Mouse (Mus musculus) forebrain, embryonic 11.5 days (tissue): ENCODE measurements at regions not wholly inside any gene's neighbourhood (a gene's known extent, or its start where the extent isn't known, plus 50 kb on each side); places are given as distances from the start of the nearest gene placed in this dataset.

Experiments
- ATAC-seq: fragments of 200-750 bp; cut with Nextera tagmentation; replicated peaks from 2 replicates; pipeline ENCODE4 v1.8.0; 2017; ENCODE audit warnings: moderate TSS enrichment; ENCODE audit not compliant: low FRiP score
- DNase-seq: peaks from one replicate; pipeline ENCODE4 v3.0.0-alpha.2; 2017; ENCODE audit warnings: low spot score
- H3K27ac ChIP-seq: fragments of 300-500 bp; sonication (generic); 2 replicates; pipeline ENCODE4 v1.5.1; 2014; ENCODE audit warnings: low read depth, low read length
- H3K27me3 ChIP-seq: fragments of 300-500 bp; sonication (generic); 2 replicates; pipeline ENCODE4 v1.6.1; 2014; ENCODE audit warnings: mild to moderate bottlenecking, low read length, mixed read lengths; ENCODE audit not compliant: control insufficient read depth, insufficient read depth
- H3K36me3 ChIP-seq: fragments of 300-500 bp; sonication (generic); 2 replicates; pipeline ENCODE4 v1.6.1; 2014; ENCODE audit warnings: mild to moderate bottlenecking, low read length, moderate library complexity, mixed read lengths; ENCODE audit not compliant: control insufficient read depth, insufficient read depth
- H3K4me1 ChIP-seq: fragments of 300-500 bp; sonication (generic); replicated peaks from 2 replicates; pipeline ENCODE4 v1.6.1; 2014; ENCODE audit warnings: low read length, mixed read lengths; ENCODE audit not compliant: control insufficient read depth, insufficient read depth
- H3K4me2 ChIP-seq: fragments of 300-500 bp; sonication (generic); 2 replicates; pipeline ENCODE4 v1.6.1; 2014; ENCODE audit warnings: low read depth, mild to moderate bottlenecking, low read length, moderate library complexity, mixed read lengths; ENCODE audit not compliant: severe bottlenecking
- H3K4me3 ChIP-seq: fragments of 300-500 bp; sonication (generic); 2 replicates; pipeline ENCODE4 v1.5.1; 2014; ENCODE audit warnings: low read depth, low read length
- H3K9ac ChIP-seq: fragments of 300-500 bp; sonication (generic); 2 replicates; pipeline ENCODE4 v1.6.1; 2014; ENCODE audit warnings: low read length
- H3K9me3 ChIP-seq: fragments of 300-500 bp; sonication (generic); 2 replicates; pipeline ENCODE4 v1.6.1; 2016; ENCODE audit warnings: low read length, mixed read lengths; ENCODE audit not compliant: control insufficient read depth
- WGBS: fragments of 180-500 bp; shearing (Covaris S2); extraction: QIAGEN DNeasy Blood & Tissue Kit; methylation state at CpG from one replicate; pipeline ENCODE4 v1.1.7; 2014; 5-methylcytosine and 5-hydroxymethylcytosine counted together

DNA sequence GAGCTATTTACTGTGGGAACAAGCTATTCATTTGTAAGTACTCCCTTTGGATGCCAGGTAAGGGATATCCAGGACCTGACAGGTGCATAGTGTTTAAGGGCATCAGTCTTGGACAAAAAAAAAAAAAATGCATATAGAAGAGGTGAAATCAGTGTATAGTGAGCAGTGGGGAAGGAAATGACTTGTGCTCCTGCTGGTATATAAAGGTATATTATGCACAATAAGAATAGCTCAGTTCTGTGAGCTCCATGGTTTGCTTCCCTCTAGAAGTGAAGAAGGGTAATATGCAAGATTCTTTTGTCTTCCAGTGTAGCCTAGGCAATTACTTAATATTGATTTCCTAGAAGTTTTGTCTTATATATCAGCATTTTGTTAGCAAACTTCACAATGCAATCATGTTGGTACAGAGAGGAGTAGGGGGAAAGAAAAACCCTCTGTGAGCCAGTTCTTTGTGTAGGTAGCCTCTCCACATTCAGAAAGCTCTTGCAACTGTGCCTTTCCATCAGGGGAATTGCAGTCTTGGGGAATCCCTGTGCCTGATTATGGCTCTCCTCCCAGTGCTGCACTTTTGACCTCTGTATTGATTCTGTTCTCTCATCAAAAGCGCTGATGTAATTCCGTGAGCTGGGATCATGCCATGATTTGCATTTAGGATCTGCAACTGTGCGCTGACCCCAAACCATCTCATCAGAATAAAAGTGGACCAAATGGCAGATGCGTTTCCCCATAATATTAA lies 840.7 kb upstream of the Gm5150 start:
- H3K9me3 ChIP-seq, result no peaks in the 10 kb centered on the region
- H3K4me2 ChIP-seq, result no peak overlapping the region
- no peaks in the 10 kb centered on the region for H3K27me3 ChIP-seq
- 44% methylated on average over 4 of the region's 4 CpGs for WGBS
- no peaks in the 10 kb centered on the region; the same call in 1 of the 2 replicates for H3K4me1 ChIP-seq
- no peak overlapping the region for H3K9ac ChIP-seq
- H3K4me3 ChIP-seq, result no peak overlapping the region
- 0 out of 2 replicates have a peak overlapping the region, but pooled peaks have one; percentile 25 for H3K27ac ChIP-seq
- ATAC-seq (peak; percentile 61; the same call in 1 of the 2 replicates), DNase-seq (no peak)
- H3K36me3 ChIP-seq, result no peaks in the 10 kb centered on the region

DNA sequence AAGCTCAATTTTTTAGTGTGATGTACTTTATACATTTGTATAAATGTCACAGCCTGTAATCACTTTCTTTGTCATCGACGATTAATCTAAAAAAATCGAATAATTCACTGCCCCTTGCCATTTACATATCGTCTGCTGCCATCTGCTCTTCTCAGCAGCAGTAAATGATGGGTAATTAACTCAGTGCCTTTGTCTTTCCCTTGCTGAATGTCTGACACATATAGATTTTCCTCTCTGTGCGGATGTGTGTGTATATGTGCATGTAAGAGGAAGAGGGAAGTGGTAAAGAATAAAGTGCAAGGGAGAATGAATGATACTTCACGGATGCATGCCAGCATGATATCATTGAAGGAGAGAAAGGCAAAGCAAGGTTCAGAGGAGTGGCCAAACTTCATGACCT lies 814.3 kb upstream of the Gm5150 start:
- no peaks in the 10 kb centered on the region for H3K36me3 ChIP-seq
- no peak overlapping the region for H3K9ac ChIP-seq
- H3K4me1 ChIP-seq, result no peaks in the 10 kb centered on the region
- DNase-seq (no peak), ATAC-seq (peak; percentile 72; the same call in 1 of the 2 replicates)
- WGBS, result 71% methylated on average over 6 of the region's 6 CpGs
- H3K27ac ChIP-seq, result no peak overlapping the region
- H3K4me3 ChIP-seq, result no peak overlapping the region
- no peaks in the 10 kb centered on the region for H3K9me3 ChIP-seq
- H3K27me3 ChIP-seq, result no peaks in the 10 kb centered on the region
- no peak overlapping the region for H3K4me2 ChIP-seq

DNA sequence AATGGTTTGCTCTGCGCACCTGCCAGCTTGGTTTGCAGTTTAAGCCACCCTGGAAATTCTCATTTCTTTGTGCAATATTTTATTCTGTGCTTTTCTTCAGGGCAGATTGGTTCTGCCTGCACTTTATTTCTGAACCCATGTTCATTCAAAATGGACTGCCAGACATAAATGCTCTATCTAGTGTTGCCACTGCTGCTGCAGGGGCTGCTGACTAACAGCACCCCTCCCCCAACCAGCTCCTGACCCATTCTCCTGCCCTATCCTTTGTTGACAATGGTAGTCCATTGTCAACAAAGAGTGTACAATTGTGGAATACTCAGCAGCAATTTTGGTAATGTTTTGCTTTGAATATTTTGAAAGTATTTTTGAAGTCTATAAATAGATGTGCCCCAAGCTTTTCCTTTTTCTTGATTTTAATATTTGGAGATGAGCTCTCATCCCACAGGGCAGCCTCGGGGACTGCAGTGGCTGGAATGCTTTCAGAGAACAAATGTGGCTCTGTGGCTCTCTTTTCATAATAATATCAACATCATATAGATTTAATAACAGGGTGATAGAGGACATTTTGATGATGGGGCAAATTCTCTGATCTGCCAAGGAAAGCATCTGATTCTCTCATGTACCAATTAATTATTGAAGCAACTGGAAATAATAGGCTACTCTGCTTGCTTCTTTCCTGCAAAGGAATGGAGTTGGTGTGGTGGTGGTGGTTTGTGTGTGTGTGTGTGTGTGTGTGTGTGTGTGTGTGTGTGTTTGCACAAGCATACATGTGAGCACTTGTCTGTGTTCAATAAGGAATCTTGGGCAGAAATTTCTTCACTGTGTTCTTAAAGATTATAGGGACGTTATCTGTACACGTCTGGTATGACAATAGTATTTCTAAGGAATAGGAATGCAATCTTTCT lies 813.2 kb upstream of the Gm5150 start:
- peak; percentile 64; the same call in 1 of the 2 replicates for ATAC-seq
- Histone ChIP-seq H3K4me3 (no peak overlapping the region), H3K27ac (no peak overlapping the region), H3K9me3 (no peaks in the 10 kb centered on the region), H3K4me1 (no peaks in the 10 kb centered on the region), H3K27me3 (no peaks in the 10 kb centered on the region), H3K36me3 (no peaks in the 10 kb centered on the region), H3K4me2 (no peak overlapping the region), H3K9ac (no peak overlapping the region)
- 75% methylated on average over 4 of the region's 4 CpGs for WGBS
- no peak for DNase-seq

DNA sequence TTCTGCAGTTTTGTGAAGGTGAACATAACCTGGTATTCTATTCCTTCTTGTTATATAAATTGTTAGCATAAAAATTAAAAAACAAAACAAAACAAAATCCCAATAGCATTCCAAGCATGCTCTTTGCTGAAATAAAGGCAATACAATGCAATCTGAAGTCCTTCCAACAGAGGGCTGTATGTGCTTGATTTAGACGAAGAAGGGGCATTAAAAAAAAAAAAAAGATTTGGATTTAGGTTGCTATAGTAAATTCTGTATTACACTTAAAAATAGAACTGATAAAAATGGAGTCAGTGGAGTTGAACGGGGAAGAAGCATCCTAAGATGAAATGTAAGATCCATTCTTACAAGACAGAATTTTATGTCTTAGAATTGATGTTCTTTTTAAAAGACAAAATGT lies 810.6 kb upstream of the Gm5150 start:
- DNase-seq (no peak), ATAC-seq (no peak)
- Histone ChIP-seq H3K4me3 (no peak overlapping the region), H3K27ac (no peak overlapping the region), H3K9me3 (no peaks in the 10 kb centered on the region), H3K36me3 (no peaks in the 10 kb centered on the region), H3K9ac (no peak overlapping the region), H3K4me1 (no peaks in the 10 kb centered on the region), H3K27me3 (no peaks in the 10 kb centered on the region), H3K4me2 (no peak overlapping the region)
- 35% methylated on average over 2 of the region's 2 CpGs for WGBS

DNA sequence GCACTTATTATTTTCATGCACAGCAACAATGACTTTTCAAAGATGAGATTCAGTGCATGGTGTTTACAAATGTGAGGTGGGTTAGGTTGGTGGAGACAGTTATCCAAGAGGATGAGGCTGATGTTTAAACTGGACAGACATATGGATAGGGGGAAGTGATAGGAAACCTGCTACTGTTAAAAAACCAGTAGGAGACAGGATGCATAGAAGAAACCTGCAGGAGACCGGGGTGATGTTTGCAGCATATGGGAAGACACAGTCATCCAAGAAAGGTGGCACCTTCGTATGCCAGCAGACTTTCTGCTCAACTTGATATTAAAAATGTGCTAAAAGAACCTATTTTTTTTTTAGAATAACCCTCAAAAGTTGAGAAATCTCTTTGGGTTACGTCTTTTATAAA lies 809.9 kb upstream of the Gm5150 start:
- H3K9ac ChIP-seq, result no peak overlapping the region
- ATAC-seq (no peak), DNase-seq (no peak)
- no peak overlapping the region for H3K4me2 ChIP-seq
- no peaks in the 10 kb centered on the region for H3K36me3 ChIP-seq
- no peaks in the 10 kb centered on the region for H3K4me1 ChIP-seq
- no peaks in the 10 kb centered on the region for H3K27me3 ChIP-seq
- no peak overlapping the region for H3K27ac ChIP-seq
- H3K9me3 ChIP-seq, result no peaks in the 10 kb centered on the region
- no peak overlapping the region for H3K4me3 ChIP-seq
- WGBS, result 81% methylated on average over 3 of the region's 3 CpGs

DNA sequence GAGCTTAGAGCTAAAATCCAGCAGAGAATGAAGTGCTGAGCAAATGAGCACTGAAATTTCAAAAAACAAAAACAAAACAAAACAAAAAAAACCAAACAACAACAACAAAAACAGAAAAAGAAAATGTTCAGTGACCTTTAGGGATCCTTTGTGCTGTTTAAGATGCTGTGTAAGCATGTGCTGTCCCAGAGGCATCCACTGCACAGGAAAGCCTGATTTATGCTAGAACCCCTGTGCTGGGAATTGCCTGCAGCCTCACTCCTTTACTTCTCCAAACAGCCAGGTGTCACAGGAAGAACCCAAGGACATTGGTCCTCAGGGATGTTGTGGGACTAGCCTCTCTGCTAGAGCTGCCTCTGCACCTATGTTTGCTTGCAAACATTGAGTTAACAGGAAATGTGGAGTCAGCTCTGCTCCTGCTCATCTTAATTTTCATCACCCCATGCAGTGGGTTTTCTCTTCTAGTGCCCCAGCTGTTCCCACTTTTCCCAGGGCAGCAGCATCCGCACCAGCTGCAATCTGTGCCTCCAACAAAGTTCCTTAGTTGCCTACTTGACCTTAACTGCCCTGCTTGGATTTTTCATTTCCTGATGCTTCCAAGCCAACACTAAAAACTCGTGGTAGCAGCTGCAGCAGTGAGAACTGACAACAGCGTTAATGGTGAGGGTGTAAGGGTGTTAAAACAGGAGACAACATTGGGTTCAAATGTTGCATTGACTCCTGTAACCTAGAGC lies 804.8 kb upstream of the Gm5150 start:
- Histone ChIP-seq H3K27me3 (no peaks in the 10 kb centered on the region), H3K9ac (no peak overlapping the region), H3K36me3 (no peaks in the 10 kb centered on the region), H3K4me2 (no peak overlapping the region), H3K9me3 (no peaks in the 10 kb centered on the region), H3K4me1 (no peaks in the 10 kb centered on the region), H3K4me3 (no peak overlapping the region), H3K27ac (no peak overlapping the region)
- ATAC-seq, result no peak
- WGBS, result 53% methylated on average over 3 of the region's 3 CpGs
- DNase-seq, result no peak

DNA sequence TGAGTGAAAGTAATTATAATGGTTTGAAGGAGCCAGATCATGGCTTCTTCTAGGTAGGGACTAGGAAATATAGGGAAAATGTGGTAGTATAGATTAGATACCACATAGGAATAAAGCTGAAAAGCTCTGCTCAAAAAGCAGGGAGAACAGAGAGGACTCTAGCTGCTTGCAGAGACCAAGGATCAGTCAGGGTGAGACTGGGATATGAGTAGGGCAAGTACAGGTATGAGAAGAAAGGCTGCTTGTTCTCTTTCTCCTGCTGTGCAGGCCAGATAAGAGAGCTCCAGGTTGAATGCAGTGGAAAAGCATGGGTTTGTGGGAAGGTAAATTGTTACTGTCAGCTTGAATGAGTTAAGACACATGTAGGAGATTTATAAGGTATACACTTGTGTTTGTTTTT lies 797.4 kb upstream of the Gm5150 start:
- no peak for DNase-seq
- ATAC-seq, result no peak

More for the DNA sequence above, 797.4 kb upstream of the Gm5150 start:
- no peak overlapping the region for H3K4me3 ChIP-seq
- H3K27ac ChIP-seq, result no peak overlapping the region
- H3K36me3 ChIP-seq, result no peaks in the 10 kb centered on the region
- no peaks in the 10 kb centered on the region for H3K27me3 ChIP-seq
- H3K4me2 ChIP-seq, result no peak overlapping the region
- no peaks in the 10 kb centered on the region for H3K9me3 ChIP-seq
- no peak overlapping the region for H3K9ac ChIP-seq
- no peaks in the 10 kb centered on the region for H3K4me1 ChIP-seq
